Mouse (Mus musculus) CH12.LX (cell line): Measurements from ENCODE around the gene Srgap2. TPM values are rescaled to one million over a fixed set of nuclear protein-coding genes. Genes with fewer than 3 reads are reported as not detected.
A peak's percentile ranks its signal among the peaks of the same experiment; 100 is the strongest.

Experiments used
- DNase-seq: peaks from one replicate; pipeline ENCODE4 v3.0.0-alpha.2; 2013; ENCODE audit errors: extremely low read depth
- H3K27ac ChIP-seq: 2 replicates; pipeline ENCODE4 v1.5.1; 2012; ENCODE audit warnings: low read depth, mild to moderate bottlenecking, control low read depth, moderate library complexity; ENCODE audit not compliant: insufficient read depth
- H3K27me3 ChIP-seq: replicated peaks from 2 replicates; pipeline ENCODE3; 2012; ENCODE audit warnings: inconsistent platforms
- H3K36me3 ChIP-seq, 2 experiments: replicated peaks in 1 of 2; 2 replicates each; pipeline versions ENCODE3 to v1.6.1; 2012; ENCODE audit warnings: inconsistent platforms in 1 of 2, low read length in 1 of 2, mild to moderate bottlenecking in 1 of 2, mixed read lengths in 1 of 2, moderate library complexity in 1 of 2; ENCODE audit not compliant: control insufficient read depth in 1 of 2, insufficient read depth in 1 of 2
- H3K4me1 ChIP-seq, 2 experiments: 2 replicates each; pipeline ENCODE4 v1.6.1; 2012; ENCODE audit warnings: inconsistent platforms in 1 of 2, moderate library complexity in 1 of 2; ENCODE audit not compliant: insufficient read depth in 2 of 2, control insufficient read depth in 1 of 2
- H3K4me2 ChIP-seq: 2 replicates; pipeline ENCODE4 v1.6.1; 2012; ENCODE audit warnings: low read depth, mild to moderate bottlenecking, control low read depth; ENCODE audit not compliant: poor library complexity, insufficient read depth, severe bottlenecking
- H3K4me3 ChIP-seq, 3 experiments: fragments of 150-350 bp in 1 of 3; sonication (generic) in 1 of 3; replicated peaks in 1 of 3; 2 replicates each; pipeline versions ENCODE3 to v1.5.1; 2011 to 2012; ENCODE audit warnings: low read depth in 2 of 3, low read length in 2 of 3, mild to moderate bottlenecking in 2 of 3, moderate library complexity in 2 of 3, control low read depth in 1 of 3, improper control_type of control experiment in 1 of 3, inconsistent platforms in 1 of 3, mixed read lengths in 1 of 3; ENCODE audit not compliant: poor library complexity in 1 of 3
- H3K79me2 ChIP-seq: replicated peaks from 2 replicates; pipeline ENCODE4 v1.6.1; 2012; ENCODE audit warnings: mild to moderate bottlenecking, moderate library complexity; ENCODE audit not compliant: control insufficient read depth, poor library complexity, insufficient read depth, severe bottlenecking; ENCODE audit errors: extremely low read depth
- H3K9ac ChIP-seq: 2 replicates; pipeline ENCODE4 v1.6.1; 2012; ENCODE audit warnings: low read depth, mild to moderate bottlenecking, control low read depth, moderate library complexity; ENCODE audit not compliant: insufficient read depth
- H3K9me3 ChIP-seq: replicated peaks from 2 replicates; pipeline ENCODE3; 2012; ENCODE audit warnings: low read length, inconsistent platforms, mixed read lengths
- E2F4 ChIP-seq: IDR thresholded peaks from 2 replicates; pipeline ENCODE4 v1.6.1; 2011; ENCODE audit warnings: low read depth, low read length, improper control_type of control experiment; ENCODE audit not compliant: insufficient replicate concordance
- ELF1 ChIP-seq: IDR thresholded peaks from 2 replicates; pipeline ENCODE4 v1.6.1; 2014; ENCODE audit warnings: low read depth, mild to moderate bottlenecking, inconsistent platforms, low read length, improper control_type of control experiment
- EP300 ChIP-seq: IDR thresholded peaks from 2 replicates; pipeline ENCODE4 v1.6.1; 2011; ENCODE audit warnings: low read length, improper control_type of control experiment
- ETS1 ChIP-seq: conservative IDR thresholded peaks from 2 replicates; pipeline ENCODE4 v1.6.1; 2012; ENCODE audit warnings: low read depth, mild to moderate bottlenecking, inconsistent platforms, low read length, improper control_type of control experiment, moderate library complexity
- IRF4 ChIP-seq: IDR thresholded peaks from 2 replicates; pipeline ENCODE4 v1.6.1; 2014; ENCODE audit warnings: low read depth, mild to moderate bottlenecking, inconsistent platforms, low read length, improper control_type of control experiment
- MXI1 ChIP-seq: IDR thresholded peaks from 2 replicates; pipeline ENCODE4 v1.6.1; 2011; ENCODE audit warnings: mild to moderate bottlenecking, low read depth, low read length, improper control_type of control experiment
- MYC ChIP-seq: IDR thresholded peaks from 2 replicates; pipeline ENCODE4 v1.6.1; 2011; ENCODE audit warnings: low read depth, mild to moderate bottlenecking, improper control_type of control experiment, low read length
- NRF1 ChIP-seq: IDR thresholded peaks from 2 replicates; pipeline ENCODE4 v1.6.1; 2014; ENCODE audit warnings: low read depth, mild to moderate bottlenecking, inconsistent platforms, low read length, improper control_type of control experiment, moderate library complexity
- SMC3 ChIP-seq: IDR thresholded peaks from 2 replicates; pipeline ENCODE4 v1.6.1; 2011; ENCODE audit warnings: low read depth, low read length, improper control_type of control experiment
- TCF12 ChIP-seq: IDR thresholded peaks from 2 replicates; pipeline ENCODE4 v1.6.1; 2014; ENCODE audit warnings: low read depth, mild to moderate bottlenecking, inconsistent platforms, low read length, improper control_type of control experiment
- UBTF ChIP-seq: IDR thresholded peaks from 2 replicates; pipeline ENCODE4 v1.6.1; 2012; ENCODE audit warnings: low read depth, mild to moderate bottlenecking, inconsistent platforms, low read length, improper control_type of control experiment, moderate library complexity
- ZNF384 ChIP-seq: IDR thresholded peaks from 2 replicates; pipeline ENCODE4 v1.6.1; 2012; ENCODE audit warnings: low read depth, low read length, improper control_type of control experiment, inconsistent platforms
- dilution Hi-C: fragments of 300-500 bp; cut with MboI; formaldehyde crosslinking; loops from 2 replicates; pipeline ENCODE4 v1.14.3; 2020; ENCODE audit warnings: low sequenced_read_pairs; ENCODE audit not compliant: extremely low pct_unique_long_range_greater_than_20kb, extremely low pct_ligation_motif_present
- in situ Hi-C: fragments of 300-500 bp; cut with MboI; formaldehyde crosslinking; loops from 3 replicates; pipeline ENCODE4 v1.14.3; 2019; ENCODE audit warnings: low sequenced_read_pairs, low pct_ligation_motif_present, low pct_unique_long_range_greater_than_20kb, mixed read lengths
- polyA plus RNA-seq: library from polyadenylated mRNA; unstranded; fragments of >175 nt; gene quantifications from 2 replicates; pipeline ENCODE4 v1.2.1, GENCODE M21; 2012; ENCODE audit warnings: low read depth; ENCODE audit not compliant: insufficient read length
- total RNA-seq, 2 experiments: library from RNA; depleted of rRNA; stranded (reverse); fragments of 300-350 nt in 1 of 2; fragments of >200 nt in 1 of 2; gene quantifications; 2 replicates each; pipeline ENCODE4 v1.2.3; 2012 to 2014

Gene Srgap2
- total and polyA plus RNA-seq, 3 experiments = 9.7 to 28.1 (median 26.8) TPM

- peak; percentile 27 for DNase-seq
- TF ChIP-seq UBTF (no peak), ELF1 (no peak), IRF4 (peak; percentile 29; the same call in 1 of the 2 replicates), MYC (no peak)
Observed at GRCm38 (mm10) chr1:131438556-131438955, 88.6 kb downstream of the Srgap2 start.

DNA sequence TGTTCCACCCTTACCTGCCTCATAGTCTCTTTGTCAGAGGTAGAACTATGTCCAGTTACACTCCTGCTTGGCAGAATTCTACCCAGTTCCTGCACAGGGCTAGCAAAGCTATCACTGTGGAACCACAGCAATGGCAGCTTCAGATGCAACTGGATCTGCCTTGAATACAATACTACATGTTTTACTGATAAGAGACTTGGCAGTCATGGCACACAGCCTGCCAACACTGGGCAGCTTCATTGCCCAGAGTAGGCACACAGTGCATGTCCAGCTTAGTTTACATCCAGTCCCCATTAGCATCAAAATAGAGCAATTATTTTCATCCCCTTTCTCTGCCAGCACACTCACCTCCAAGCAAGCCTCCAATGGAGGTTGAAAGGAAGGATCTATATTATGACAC is 89.2 kb downstream of the Srgap2 start:
- H3K4me3 ChIP-seq = no peak overlapping the region
- DNase-seq = no peak
- H3K9me3 ChIP-seq = no peaks in the 10 kb centered on the region
- TF ChIP-seq ETS1 = no peak
- TF ChIP-seq, all 38 proteins: peak for 0
- H3K27ac ChIP-seq = no peak overlapping the region
- H3K27me3 ChIP-seq = no peaks in the 10 kb centered on the region
- H3K36me3 ChIP-seq = peaks cover 4 to 17% of the 10 kb centered on the region in 2 experiments
- H3K4me1 ChIP-seq = peaks cover 6 to 25% of the 10 kb centered on the region in 2 experiments
- in situ Hi-C loops = no loop called here
- H3K4me2 ChIP-seq = peak overlapping the region; percentile 32; the same call in 1 of the 2 replicates
- 0 out of 2 replicates have a peak, but pooled peaks cover 3% of the 10 kb centered on the region for H3K79me2 ChIP-seq
- no peak overlapping the region for H3K9ac ChIP-seq
- dilution Hi-C loops = no loop called here

More at GRCm38 (mm10) chr1:131438556-131438955, 88.6 kb downstream of the Srgap2 start:
- H3K36me3 ChIP-seq = peaks cover 4 to 15% of the 10 kb centered on the region in 2 experiments
- dilution Hi-C loops = no loop called here
- in situ Hi-C loops = no loop called here
- no peaks in the 10 kb centered on the region for H3K9me3 ChIP-seq
- peaks cover 6 to 25% of the 10 kb centered on the region in 2 experiments for H3K4me1 ChIP-seq
- H3K9ac ChIP-seq = no peak overlapping the region
- no peaks in the 10 kb centered on the region for H3K27me3 ChIP-seq
- H3K79me2 ChIP-seq = 0 out of 2 replicates have a peak, but pooled peaks cover 2% of the 10 kb centered on the region
- H3K27ac ChIP-seq = no peak overlapping the region
- H3K4me3 ChIP-seq = no peak overlapping the region
- peak overlapping the region; percentile 32 for H3K4me2 ChIP-seq

- H3K4me2 ChIP-seq = no peak overlapping the region
- in situ Hi-C loops = no loop called here
- H3K27ac ChIP-seq = no peak overlapping the region
- no peak overlapping the region for H3K4me3 ChIP-seq
- dilution Hi-C loops = no loop called here
- H3K36me3 ChIP-seq = peaks cover 4 to 17% of the 10 kb centered on the region in 2 experiments
- peaks cover 4% of the 10 kb centered on the region; the same call in 1 of the 2 replicates for H3K79me2 ChIP-seq
- H3K9me3 ChIP-seq = no peaks in the 10 kb centered on the region
- no peak for TF ChIP-seq TCF12
- TF ChIP-seq UBTF = no peak
- no peak for TF ChIP-seq EP300
- TF ChIP-seq E2F4 = no peak
- TF ChIP-seq NRF1 = no peak
- no peak for TF ChIP-seq ZNF384
- TF ChIP-seq IRF4 = no peak
- no peak for TF ChIP-seq MXI1
- no peak for TF ChIP-seq SMC3
- TF ChIP-seq, all 38 proteins: peak for 0
- no peak for DNase-seq
- H3K9ac ChIP-seq = no peak overlapping the region
- H3K4me1 ChIP-seq = peaks cover 9 to 38% of the 10 kb centered on the region in 2 experiments
- H3K27me3 ChIP-seq = no peaks in the 10 kb centered on the region
Observed at GRCm38 (mm10) chr1:131436609-131437008, 90.5 kb downstream of the Srgap2 start.
